Mouse (Mus musculus): Measurements from ENCODE around the gene Slc47a1. TPM values are rescaled to one million over a fixed set of nuclear protein-coding genes. Genes with fewer than 3 reads are reported as not detected.
A peak's percentile ranks its signal among the peaks of the same experiment; 100 is the strongest.
"Not testable (repeated sequence)": the region's sequence is repeated elsewhere in the genome, so short reads cannot be mapped to it uniquely, and the experiment has no call there.

Gene Slc47a1
- polyA plus RNA-seq (2015; fragmentation: Nextera tagmentation; extraction: Ambion mirVana) = 0.72 and 0.85 TPM in 2 replicates

- Histone ChIP-seq H3K4me3 (peak within 1 kb of the TSS; percentile 41), H3K36me3 (no peaks in the 10 kb centered on the region), H3K27ac (no peak within 1 kb of the TSS), H3K9ac (peak within 1 kb of the TSS; percentile 61), H3K9me3 (no peaks in the 10 kb centered on the region), H3K4me2 (peak within 1 kb of the TSS; percentile 71), H3K27me3 (peaks cover 54% of the 10 kb centered on the region), H3K4me1 (peaks cover 11% of the 10 kb centered on the region)
- ATAC-seq (ENCODE audit: insufficient number of reproducible peaks, insufficient read depth, low FRiP score, low TSS enrichment, low read depth) = no peak
- 15% methylated on average over 39 of the region's 39 CpGs for WGBS
Observed at GRCm38 (mm10) chr11:61377881-61378613, at the start of gene Slc47a1. Slc47a1 (minus strand) TSS chr11:61378345.

GRCm38 (mm10) chr11:61419253-61419652 is 41.1 kb upstream of the Slc47a1 start:
- Histone ChIP-seq H3K9me3 (peaks cover 4% of the 10 kb centered on the region; the same call in 1 of the 2 replicates), H3K27me3 (no peaks in the 10 kb centered on the region), H3K4me2 (no peak overlapping the region), H3K4me1 (no peaks in the 10 kb centered on the region), H3K4me3 (no peak overlapping the region), H3K36me3 (no peaks in the 10 kb centered on the region), H3K9ac (no peak overlapping the region), H3K27ac (no peak overlapping the region)
- no peak for ATAC-seq (ENCODE audit: insufficient number of reproducible peaks, insufficient read depth, low FRiP score, low TSS enrichment, low read depth)
- WGBS = 86% methylated on average over 6 of the region's 6 CpGs

- Histone ChIP-seq H3K9me3 (peaks cover 4% of the 10 kb centered on the region; the same call in 1 of the 2 replicates), H3K4me2 (no peak overlapping the region), H3K4me1 (no peaks in the 10 kb centered on the region), H3K4me3 (no peak overlapping the region), H3K9ac (no peak overlapping the region), H3K27ac (no peak overlapping the region), H3K27me3 (no peaks in the 10 kb centered on the region), H3K36me3 (no peaks in the 10 kb centered on the region)
- WGBS = 25% methylated on average over 6 of the region's 6 CpGs
- no peak for ATAC-seq (ENCODE audit: insufficient number of reproducible peaks, insufficient read depth, low FRiP score, low TSS enrichment, low read depth)
Observed at GRCm38 (mm10) chr11:61417945-61418551, 39.9 kb upstream of the Slc47a1 start.

- H3K4me2 ChIP-seq; H3K4me3 ChIP-seq; H3K36me3 ChIP-seq; H3K9me3 ChIP-seq; H3K9ac ChIP-seq; ATAC-seq (ENCODE audit: insufficient number of reproducible peaks, insufficient read depth, low FRiP score, low TSS enrichment, low read depth); H3K27me3 ChIP-seq; H3K27ac ChIP-seq; H3K4me1 ChIP-seq: not testable (repeated sequence)
- WGBS = 83% methylated on average over 17 of the region's 17 CpGs
Observed at GRCm38 (mm10) chr11:61416540-61416939, 38.4 kb upstream of the Slc47a1 start.

- H3K4me2 ChIP-seq = no peak overlapping the region
- no peaks in the 10 kb centered on the region for H3K36me3 ChIP-seq
- no peaks in the 10 kb centered on the region for H3K4me1 ChIP-seq
- peaks cover 4% of the 10 kb centered on the region; the same call in 1 of the 2 replicates for H3K9me3 ChIP-seq
- no peak overlapping the region for H3K9ac ChIP-seq
- H3K27ac ChIP-seq = no peak overlapping the region
- ATAC-seq (ENCODE audit: insufficient number of reproducible peaks, insufficient read depth, low FRiP score, low TSS enrichment, low read depth) = no peak
- peaks cover 5% of the 10 kb centered on the region for H3K27me3 ChIP-seq
- no peak overlapping the region for H3K4me3 ChIP-seq
- 88% methylated on average over 1 of the region's 1 CpGs for WGBS
Observed at GRCm38 (mm10) chr11:61415444-61415843, 37.3 kb upstream of the Slc47a1 start.

GRCm38 (mm10) chr11:61414560-61414959 is 36.4 kb upstream of the Slc47a1 start:
- Histone ChIP-seq H3K4me1 (no peaks in the 10 kb centered on the region), H3K27ac (no peak overlapping the region), H3K9ac (no peak overlapping the region), H3K4me2 (no peak overlapping the region), H3K36me3 (no peaks in the 10 kb centered on the region), H3K4me3 (no peak overlapping the region), H3K9me3 (no peaks in the 10 kb centered on the region), H3K27me3 (peaks cover 5% of the 10 kb centered on the region)
- 77% methylated on average over 3 of the region's 3 CpGs for WGBS
- no peak for ATAC-seq (ENCODE audit: insufficient number of reproducible peaks, insufficient read depth, low FRiP score, low TSS enrichment, low read depth)

- Histone ChIP-seq H3K9ac (no peak overlapping the region), H3K36me3 (no peaks in the 10 kb centered on the region), H3K4me3 (no peak overlapping the region), H3K4me2 (no peak overlapping the region), H3K27me3 (peaks cover 5% of the 10 kb centered on the region), H3K9me3 (no peaks in the 10 kb centered on the region), H3K27ac (no peak overlapping the region), H3K4me1 (no peaks in the 10 kb centered on the region)
- 70% methylated on average over 5 of the region's 5 CpGs for WGBS
- no peak for ATAC-seq (ENCODE audit: insufficient number of reproducible peaks, insufficient read depth, low FRiP score, low TSS enrichment, low read depth)
Observed at GRCm38 (mm10) chr11:61413411-61413810, 35.3 kb upstream of the Slc47a1 start.

GRCm38 (mm10) chr11:61411809-61412208 is 33.7 kb upstream of the Slc47a1 start:
- WGBS = 40% methylated on average over 7 of the region's 7 CpGs

GRCm38 (mm10) chr11:61411221-61411620 is 33.1 kb upstream of the Slc47a1 start:
- Histone ChIP-seq H3K27me3 (peaks cover 5% of the 10 kb centered on the region), H3K36me3 (no peaks in the 10 kb centered on the region), H3K4me1 (no peaks in the 10 kb centered on the region), H3K9me3 (no peaks in the 10 kb centered on the region), H3K9ac (no peak overlapping the region), H3K4me3 (no peak overlapping the region), H3K27ac (no peak overlapping the region), H3K4me2 (no peak overlapping the region)
- no peak for ATAC-seq (ENCODE audit: insufficient number of reproducible peaks, insufficient read depth, low FRiP score, low TSS enrichment, low read depth)
- 77% methylated on average over 11 of the region's 11 CpGs for WGBS

More at GRCm38 (mm10) chr11:61411809-61412208, 33.7 kb upstream of the Slc47a1 start:
- H3K9me3 ChIP-seq = no peaks in the 10 kb centered on the region
- no peak overlapping the region for H3K4me3 ChIP-seq
- H3K27ac ChIP-seq = no peak overlapping the region
- no peaks in the 10 kb centered on the region for H3K4me1 ChIP-seq
- H3K9ac ChIP-seq = no peak overlapping the region
- no peaks in the 10 kb centered on the region for H3K36me3 ChIP-seq
- H3K4me2 ChIP-seq = no peak overlapping the region
- ATAC-seq (ENCODE audit: insufficient number of reproducible peaks, insufficient read depth, low FRiP score, low TSS enrichment, low read depth) = no peak
- peaks cover 5% of the 10 kb centered on the region for H3K27me3 ChIP-seq

GRCm38 (mm10) chr11:61410129-61410528 is 32.0 kb upstream of the Slc47a1 start:
- no peak for ATAC-seq (ENCODE audit: insufficient number of reproducible peaks, insufficient read depth, low FRiP score, low TSS enrichment, low read depth)
- Histone ChIP-seq H3K27me3 (peaks cover 5% of the 10 kb centered on the region), H3K27ac (no peak overlapping the region), H3K4me1 (no peaks in the 10 kb centered on the region), H3K9me3 (no peaks in the 10 kb centered on the region), H3K9ac (no peak overlapping the region), H3K4me2 (no peak overlapping the region), H3K36me3 (no peaks in the 10 kb centered on the region), H3K4me3 (no peak overlapping the region)
- WGBS = 0% methylated on average over 1 of the region's 1 CpGs

- Histone ChIP-seq H3K4me2 (peak overlapping the region; percentile 62), H3K27me3 (peaks cover 5% of the 10 kb centered on the region), H3K9ac (no peak overlapping the region), H3K9me3 (no peaks in the 10 kb centered on the region), H3K36me3 (no peaks in the 10 kb centered on the region), H3K4me1 (no peaks in the 10 kb centered on the region), H3K27ac (no peak overlapping the region), H3K4me3 (peak overlapping the region; percentile 75)
- no peak for ATAC-seq (ENCODE audit: insufficient number of reproducible peaks, insufficient read depth, low FRiP score, low TSS enrichment, low read depth)
- 22% methylated on average over 3 of the region's 3 CpGs for WGBS
Observed at GRCm38 (mm10) chr11:61409051-61409450, 30.9 kb upstream of the Slc47a1 start.
